Mouse (Mus musculus) heart, embryonic 12.5 days (tissue): ENCODE measurements around the gene Map1b. TPM values are rescaled to one million over a fixed set of nuclear protein-coding genes. Genes with fewer than 3 reads are reported as not detected.

Source experiments
- ATAC-seq: fragments of 200-750 bp; cut with Nextera tagmentation; 2 replicates; pipeline ENCODE4 v1.8.0; 2017; ENCODE audit warnings: moderate TSS enrichment, moderate library complexity; ENCODE audit not compliant: insufficient number of reproducible peaks, low FRiP score
- H3K27ac ChIP-seq: fragments of 300-500 bp; sonication (generic); 2 replicates; pipeline ENCODE4 v1.5.1; 2016; ENCODE audit warnings: mild to moderate bottlenecking, moderate library complexity; ENCODE audit not compliant: poor library complexity, severe bottlenecking
- H3K27me3 ChIP-seq: fragments of 300-500 bp; sonication (generic); replicated peaks from 2 replicates; pipeline ENCODE4 v1.6.1; 2016; ENCODE audit warnings: mild to moderate bottlenecking, moderate library complexity
- H3K36me3 ChIP-seq: fragments of 300-500 bp; sonication (generic); 2 replicates; pipeline ENCODE4 v1.6.1; 2016; ENCODE audit warnings: mild to moderate bottlenecking, moderate library complexity
- H3K4me1 ChIP-seq: fragments of 300-500 bp; sonication (generic); replicated peaks from 2 replicates; pipeline ENCODE4 v1.6.1; 2016; ENCODE audit warnings: mild to moderate bottlenecking
- H3K4me2 ChIP-seq: fragments of 300-500 bp; sonication (generic); 2 replicates; pipeline ENCODE4 v1.6.1; 2016; ENCODE audit warnings: mild to moderate bottlenecking, moderate library complexity
- H3K4me3 ChIP-seq: fragments of 300-500 bp; sonication (generic); 2 replicates; pipeline ENCODE4 v1.5.1; 2016; ENCODE audit warnings: mild to moderate bottlenecking
- H3K9ac ChIP-seq: fragments of 300-500 bp; sonication (generic); 2 replicates; pipeline ENCODE4 v1.6.1; 2016; ENCODE audit warnings: mild to moderate bottlenecking, moderate library complexity
- H3K9me3 ChIP-seq: fragments of 300-500 bp; sonication (generic); replicated peaks from 2 replicates; pipeline ENCODE4 v1.6.1; 2016; ENCODE audit warnings: mild to moderate bottlenecking, moderate library complexity
- WGBS: fragments of 180-500 bp; shearing (Covaris S2); methylation state at CpG from one replicate; pipeline ENCODE4 v1.1.7; 2016; 5-methylcytosine and 5-hydroxymethylcytosine counted together
- polyA plus RNA-seq: library from polyadenylated mRNA; unstranded; fragments of >200 nt; fragmentation: Nextera tagmentation; extraction: Ambion mirVana; gene quantifications from 2 replicates; pipeline ENCODE4 v1.2.1, GENCODE M21; 2016

The Map1b gene
- polyA plus RNA-seq, 1 experiment from 2014 or later, result 151 TPM

- Histone ChIP-seq H3K9ac (no peak overlapping the region), H3K27me3 (no peaks in the 10 kb centered on the region), H3K9me3 (no peaks in the 10 kb centered on the region), H3K4me2 (no peak overlapping the region), H3K4me1 (peaks cover 7% of the 10 kb centered on the region), H3K27ac (no peak overlapping the region), H3K4me3 (no peak overlapping the region), H3K36me3 (peaks cover 17% of the 10 kb centered on the region)
- no peak for ATAC-seq
- 94% methylated on average over 1 of the region's 1 CpGs for WGBS
Measured at GRCm38 (mm10) chr13:99378223-99378622, 138.1 kb downstream of the Map1b start.

DNA sequence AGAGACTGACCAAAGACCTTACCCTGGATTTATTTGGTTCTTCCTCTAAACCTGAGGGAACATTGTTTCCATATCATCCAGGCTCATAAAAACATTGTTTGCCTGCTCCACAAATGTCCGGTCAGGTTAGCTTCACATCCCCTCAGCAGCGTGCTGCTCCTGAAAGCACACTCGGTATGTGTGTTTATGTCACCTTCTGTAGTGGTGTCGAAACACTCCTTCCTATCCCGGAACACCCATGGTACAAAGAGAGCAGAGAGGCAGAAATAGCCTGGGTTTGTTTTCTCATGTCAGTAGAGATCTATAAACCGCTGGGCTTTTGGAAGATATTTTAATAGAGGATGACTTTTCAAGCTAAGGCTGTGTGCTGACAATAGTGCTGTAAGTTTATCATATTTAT lies 139.3 kb downstream of the Map1b start:
- Histone ChIP-seq H3K9me3 (no peaks in the 10 kb centered on the region), H3K27ac (no peak overlapping the region), H3K4me3 (no peak overlapping the region), H3K27me3 (no peaks in the 10 kb centered on the region), H3K4me2 (no peak overlapping the region), H3K9ac (no peak overlapping the region), H3K4me1 (0 out of 2 replicates have a peak, but pooled peaks cover 4% of the 10 kb centered on the region), H3K36me3 (peaks cover 18% of the 10 kb centered on the region)
- ATAC-seq, result no peak
- 63% methylated on average over 6 of the region's 6 CpGs for WGBS

DNA sequence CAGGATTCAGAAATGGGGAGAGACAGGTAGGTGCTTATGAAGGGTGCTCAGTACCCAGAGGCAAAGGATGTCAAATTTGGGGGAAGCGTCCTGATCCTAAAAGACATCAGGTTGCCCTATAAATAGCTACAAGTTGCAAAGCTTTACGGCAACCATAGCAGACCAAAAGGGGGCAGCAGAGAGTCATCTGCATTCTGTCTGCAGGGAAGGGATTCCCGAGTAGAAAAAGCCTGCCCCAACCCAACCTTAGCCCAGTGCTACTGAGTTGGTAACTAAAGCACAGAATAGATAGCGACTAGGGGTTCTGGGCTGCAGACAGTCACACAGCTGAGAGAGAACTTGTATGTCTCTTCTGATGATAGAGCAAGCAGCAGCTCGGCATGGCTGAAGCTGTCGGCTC lies 140.8 kb downstream of the Map1b start:
- Histone ChIP-seq H3K4me3 (no peak overlapping the region), H3K27ac (no peak overlapping the region), H3K4me2 (no peak overlapping the region), H3K4me1 (0 out of 2 replicates have a peak, but pooled peaks cover 4% of the 10 kb centered on the region), H3K9me3 (no peaks in the 10 kb centered on the region), H3K9ac (no peak overlapping the region), H3K36me3 (peaks cover 14% of the 10 kb centered on the region), H3K27me3 (no peaks in the 10 kb centered on the region)
- ATAC-seq, result peak; percentile 29; the same call in 1 of the 2 replicates
- 27% methylated on average over 6 of the region's 6 CpGs for WGBS

- WGBS, result 76% methylated on average over 4 of the region's 4 CpGs
- no peak overlapping the region for H3K4me3 ChIP-seq
- no peaks in the 10 kb centered on the region for H3K9me3 ChIP-seq
- H3K4me2 ChIP-seq, result no peak overlapping the region
- ATAC-seq, result no peak
- peaks cover 12% of the 10 kb centered on the region for H3K36me3 ChIP-seq
- H3K27me3 ChIP-seq, result no peaks in the 10 kb centered on the region
- no peak overlapping the region for H3K9ac ChIP-seq
- peaks cover 4% of the 10 kb centered on the region; the same call in 1 of the 2 replicates for H3K4me1 ChIP-seq
- H3K27ac ChIP-seq, result no peak overlapping the region
Measured at GRCm38 (mm10) chr13:99374191-99374590, 142.1 kb downstream of the Map1b start.

DNA sequence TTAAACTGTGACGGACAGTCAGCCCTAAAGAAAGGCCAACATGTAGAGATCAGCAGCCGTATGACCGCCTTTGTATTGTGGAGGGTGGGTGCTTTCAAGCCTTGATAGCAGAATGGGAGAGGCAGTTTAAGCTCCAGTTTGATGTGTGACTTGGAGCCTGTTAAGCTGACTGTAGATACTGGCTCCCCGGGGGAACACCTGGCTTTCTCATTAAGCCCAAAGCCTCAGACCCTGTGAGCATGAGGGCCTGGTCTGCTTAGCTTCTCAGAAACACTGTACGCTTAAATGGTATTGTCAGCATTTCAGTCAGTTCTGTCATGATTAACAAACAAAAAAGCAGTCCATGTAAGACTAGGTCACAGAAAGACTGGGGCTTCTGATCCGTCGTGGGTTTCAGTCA lies 142.7 kb downstream of the Map1b start:
- no peak overlapping the region for H3K9ac ChIP-seq
- H3K9me3 ChIP-seq, result no peaks in the 10 kb centered on the region

More for the DNA sequence above, 142.7 kb downstream of the Map1b start:
- Histone ChIP-seq H3K27ac (no peak overlapping the region), H3K36me3 (peaks cover 12% of the 10 kb centered on the region), H3K4me2 (no peak overlapping the region), H3K4me3 (no peak overlapping the region), H3K4me1 (peaks cover 9% of the 10 kb centered on the region), H3K27me3 (no peaks in the 10 kb centered on the region)
- no peak for ATAC-seq
- WGBS, result 71% methylated on average over 7 of the region's 7 CpGs

Other genes with a start within 250 kb of the Map1b start
- 56.0 and 56.3 TPM in 2 replicates for gene Ptcd2, start 171.8 kb downstream of the Map1b start, polyA plus RNA-seq
- 72.6 and 73.0 TPM in 2 replicates for gene Mrps27, start 171.8 kb downstream of the Map1b start, polyA plus RNA-seq